Mouse (Mus musculus) heart, postnatal 14 days (tissue): ENCODE data around the gene Piezo1. TPM values are rescaled to one million over a fixed set of nuclear protein-coding genes. Genes with fewer than 3 reads are reported as not detected.

ENCODE experiments used
- DNase-seq, 2 experiments: peaks; one replicate each; pipeline ENCODE4 v3.0.0; 2021 to 2022
- intact Hi-C: fragments of 180-260 bp; cut with DNase I; formaldehyde crosslinking; loops from one replicate; pipeline ENCODE4 v1.15.1; 2025
- total RNA-seq, 2 experiments: library from RNA; stranded (reverse); gene quantifications; 2 replicates each; pipeline ENCODE4 v1.2.3; 2021

Piezo1 gene
- total RNA-seq, 2 experiments from 2014 or later: 27.2 to 30.2 TPM

GRCm38 (mm10) chr8:122515699-122516098, 35.4 kb downstream of the Piezo1 start:
- intact Hi-C loops: loop anchor here (5.0 kb wide), 1 partner anchor 297 kb away; no protein-coding TSS in a partner anchor

GRCm38 (mm10) chr8:122512392-122512791, 38.7 kb downstream of the Piezo1 start:
- no peak for DNase-seq
- intact Hi-C loops: no loop called here

More at GRCm38 (mm10) chr8:122515699-122516098, 35.4 kb downstream of the Piezo1 start:
- DNase-seq: no peak

GRCm38 (mm10) chr8:122511552-122511951, 39.6 kb downstream of the Piezo1 start:
- DNase-seq: peak; percentile 63 to 71
- intact Hi-C loops: no loop called here

GRCm38 (mm10) chr8:122500856-122501255, 50.3 kb downstream of the Piezo1 start:
- intact Hi-C loops: loop anchor here (1.0 to 10.0 kb wide), 4 partner anchors 50 to 330 kb away; partner anchors contain the start of gene Piezo1
- DNase-seq: peak; percentile 80 to 89

GRCm38 (mm10) chr8:122497912-122498311, 53.2 kb downstream of the Piezo1 start:
- intact Hi-C loops: no loop called here

GRCm38 (mm10) chr8:122497016-122497734, 54.0 kb downstream of the Piezo1 start:
- intact Hi-C loops: no loop called here

More at GRCm38 (mm10) chr8:122497912-122498311, 53.2 kb downstream of the Piezo1 start:
- DNase-seq: no peak

GRCm38 (mm10) chr8:122488387-122488786, 62.7 kb downstream of the Piezo1 start:
- intact Hi-C loops: no loop called here
- DNase-seq: no peak

More at GRCm38 (mm10) chr8:122497016-122497734, 54.0 kb downstream of the Piezo1 start:
- no peak for DNase-seq

- intact Hi-C loops: no loop called here
- DNase-seq: no peak
Measured at GRCm38 (mm10) chr8:122484831-122485230, 66.3 kb downstream of the Piezo1 start.

- intact Hi-C loops: no loop called here
Measured at GRCm38 (mm10) chr8:122483877-122484276, 67.3 kb downstream of the Piezo1 start.

GRCm38 (mm10) chr8:122482448-122482847, 68.7 kb downstream of the Piezo1 start:
- DNase-seq: no peak
- intact Hi-C loops: no loop called here

More at GRCm38 (mm10) chr8:122483877-122484276, 67.3 kb downstream of the Piezo1 start:
- no peak for DNase-seq

- DNase-seq: peak; percentile 96 to 98
- intact Hi-C loops: loop anchor here (5.0 kb wide), 1 partner anchor 98 kb away; the partner anchor contains the start of gene Zc3h18
Measured at GRCm38 (mm10) chr8:122475580-122476320, 75.4 kb downstream of the Piezo1 start, which contains the start of the genes Rnf166 and Ctu2. Gene Rnf166 (minus strand): TSS chr8:122476064. Gene Ctu2 (plus strand): TSS chr8:122476143.

GRCm38 (mm10) chr8:122474951-122475560, 76.1 kb downstream of the Piezo1 start:
- intact Hi-C loops: loop anchor here (5.0 kb wide), 2 partner anchors 43 to 98 kb away; partner anchors contain the start of genes Cyba and Zc3h18
- peak; percentile 40 to 56 for DNase-seq

GRCm38 (mm10) chr8:122473911-122474421, 77.2 kb downstream of the Piezo1 start:
- intact Hi-C loops: loop anchor here (5.0 kb wide), 1 partner anchor 42 kb away; the partner anchor contains the start of gene Cyba
- DNase-seq: no peak

GRCm38 (mm10) chr8:122470691-122471090, 80.4 kb downstream of the Piezo1 start:
- no peak for DNase-seq
- intact Hi-C loops: loop anchor here (5.0 kb wide), 1 partner anchor 38 kb away; the partner anchor contains the start of gene Cyba

- intact Hi-C loops: loop anchor here (5.0 kb wide), 1 partner anchor 38 kb away; the partner anchor contains the start of gene Cyba
- DNase-seq: no peak
Measured at GRCm38 (mm10) chr8:122469965-122470364, 81.2 kb downstream of the Piezo1 start.

- intact Hi-C loops: no loop called here
- no peak for DNase-seq
Measured at GRCm38 (mm10) chr8:122469407-122469806, 81.7 kb downstream of the Piezo1 start.

GRCm38 (mm10) chr8:122467816-122468215, 83.3 kb downstream of the Piezo1 start:
- no peak for DNase-seq
- intact Hi-C loops: no loop called here

- intact Hi-C loops: no loop called here
- no peak for DNase-seq
Measured at GRCm38 (mm10) chr8:122464985-122465384, 86.1 kb downstream of the Piezo1 start.

- no peak for DNase-seq
- intact Hi-C loops: no loop called here
Measured at GRCm38 (mm10) chr8:122463651-122464640, 87.2 kb downstream of the Piezo1 start.
